Mouse (Mus musculus) spleen, adult 2 months (tissue): ENCODE measurements around the gene Nms. TPM values are rescaled to one million over a fixed set of nuclear protein-coding genes. Genes with fewer than 3 reads are reported as not detected.

Experiments used
- DNase-seq, 2 experiments: peaks; one replicate each; pipeline versions ENCODE4 v3.0.0 to v3.0.0-alpha.2; 2012 to 2021; ENCODE audit warnings: low spot score in 2 of 2, low read depth in 1 of 2
- H3K27ac ChIP-seq: fragments of 200-500 bp; 2 replicates; pipeline ENCODE4 v1.5.1; 2012; ENCODE audit warnings: low read length, inconsistent platforms; ENCODE audit not compliant: insufficient read depth
- H3K27me3 ChIP-seq: fragments of 200-500 bp; 2 replicates; pipeline ENCODE4 v1.6.1; 2012; ENCODE audit warnings: mild to moderate bottlenecking, moderate library complexity, low read length, inconsistent platforms; ENCODE audit not compliant: control insufficient read depth, insufficient read depth
- H3K36me3 ChIP-seq: fragments of 200-500 bp; 2 replicates; pipeline ENCODE4 v1.6.1; 2012; ENCODE audit warnings: mild to moderate bottlenecking, low read length, inconsistent platforms; ENCODE audit not compliant: control insufficient read depth, insufficient read depth
- H3K4me1 ChIP-seq: fragments of 200-500 bp; 2 replicates; pipeline ENCODE4 v1.6.1; 2011; ENCODE audit warnings: inconsistent platforms; ENCODE audit not compliant: control insufficient read depth, insufficient read depth, insufficient read length
- H3K4me3 ChIP-seq: fragments of 200-500 bp; 2 replicates; pipeline ENCODE4 v1.5.1; 2011; ENCODE audit warnings: mild to moderate bottlenecking, inconsistent platforms; ENCODE audit not compliant: insufficient read depth, insufficient read length; ENCODE audit errors: extremely low read depth
- CTCF ChIP-seq: fragments of 200-500 bp; IDR thresholded peaks from 2 replicates; pipeline ENCODE4 v1.5.1; 2011; ENCODE audit warnings: mild to moderate bottlenecking, inconsistent platforms; ENCODE audit not compliant: insufficient read depth, insufficient read length, insufficient replicate concordance; ENCODE audit errors: extremely low read depth
- POLR2A ChIP-seq: fragments of 200-500 bp; IDR thresholded peaks from 2 replicates; pipeline ENCODE4 v1.6.1; 2011; ENCODE audit warnings: low read depth, low read length, inconsistent platforms
- whole genome bisulfite sequencing: fragments of 180-500 bp; shearing (Covaris S2); methylation state at CpG from one replicate; pipeline ENCODE4 v1.1.7; 2018; 5-methylcytosine and 5-hydroxymethylcytosine counted together
- polyA plus RNA-seq: library from polyadenylated mRNA; depleted of rRNA; stranded (reverse); fragments of >200 nt; gene quantifications from 2 replicates; pipeline ENCODE4 v1.2.3, GENCODE M21; 2012; rRNA removed

The Nms gene
- not detected in 2 replicates for polyA plus RNA-seq

- TF ChIP-seq POLR2A = no peak
- TF ChIP-seq CTCF = no peak
- 77% methylated on average over 6 of the region's 6 CpGs for WGBS
Measured at GRCm38 (mm10) chr1:38938849-38939248, at the start of gene Nms. Gene Nms, plus strand, starts transcription at chr1:38939149.

GRCm38 (mm10) chr1:38891444-38891843 is 47.5 kb upstream of the Nms start:
- Histone ChIP-seq H3K27ac (no peak overlapping the region), H3K4me3 (no peak overlapping the region), H3K36me3 (0 out of 2 replicates have a peak, but pooled peaks cover 2% of the 10 kb centered on the region), H3K4me1 (no peaks in the 10 kb centered on the region), H3K27me3 (no peaks in the 10 kb centered on the region)
- DNase-seq = no peak
- TF ChIP-seq CTCF (no peak), POLR2A (no peak)
- 91% methylated on average over 5 of the region's 5 CpGs for WGBS

More at GRCm38 (mm10) chr1:38938849-38939248, at the start of gene Nms:
- H3K4me1 ChIP-seq = no peaks in the 10 kb centered on the region
- no peak within 1 kb of the TSS for H3K4me3 ChIP-seq
- no peak for DNase-seq
- no peaks in the 10 kb centered on the region for H3K27me3 ChIP-seq
- no peak within 1 kb of the TSS for H3K27ac ChIP-seq
- H3K36me3 ChIP-seq = no peaks in the 10 kb centered on the region

GRCm38 (mm10) chr1:38893081-38893480 is 45.9 kb upstream of the Nms start:
- WGBS = 82% methylated on average over 5 of the region's 5 CpGs
- H3K36me3 ChIP-seq = 0 out of 2 replicates have a peak, but pooled peaks cover 2% of the 10 kb centered on the region
- H3K27ac ChIP-seq = no peak overlapping the region
- TF ChIP-seq CTCF = no peak
- no peak for TF ChIP-seq POLR2A
- DNase-seq = no peak
- no peaks in the 10 kb centered on the region for H3K27me3 ChIP-seq
- peaks cover 2% of the 10 kb centered on the region for H3K4me1 ChIP-seq
- H3K4me3 ChIP-seq = no peak overlapping the region

- H3K4me1 ChIP-seq = peaks cover 4% of the 10 kb centered on the region
- H3K27me3 ChIP-seq = no peaks in the 10 kb centered on the region
- no peak for TF ChIP-seq CTCF
- no peak within 1 kb of the TSS for H3K27ac ChIP-seq
- no peaks in the 10 kb centered on the region for H3K36me3 ChIP-seq
- peak; percentile 65 to 85 for DNase-seq
- peak within 1 kb of the TSS; percentile 56 for H3K4me3 ChIP-seq
- WGBS = 2% methylated on average over 66 of the region's 67 CpGs
Measured at GRCm38 (mm10) chr1:38897431-38898248, 41.3 kb upstream of the Nms start, which contains the start of gene Chst10. Gene Chst10, minus strand, starts transcription at chr1:38898161.

GRCm38 (mm10) chr1:38902571-38902970 is 36.4 kb upstream of the Nms start:
- Histone ChIP-seq H3K4me3 (no peak overlapping the region), H3K27ac (peak overlapping the region; percentile 17; the same call in 1 of the 2 replicates), H3K36me3 (no peaks in the 10 kb centered on the region), H3K27me3 (no peaks in the 10 kb centered on the region), H3K4me1 (peaks cover 6% of the 10 kb centered on the region)
- WGBS = 13% methylated on average over 5 of the region's 5 CpGs
- peak; percentile 32 to 86 for DNase-seq
- no peak for TF ChIP-seq CTCF
- no peak for TF ChIP-seq POLR2A

DNA sequence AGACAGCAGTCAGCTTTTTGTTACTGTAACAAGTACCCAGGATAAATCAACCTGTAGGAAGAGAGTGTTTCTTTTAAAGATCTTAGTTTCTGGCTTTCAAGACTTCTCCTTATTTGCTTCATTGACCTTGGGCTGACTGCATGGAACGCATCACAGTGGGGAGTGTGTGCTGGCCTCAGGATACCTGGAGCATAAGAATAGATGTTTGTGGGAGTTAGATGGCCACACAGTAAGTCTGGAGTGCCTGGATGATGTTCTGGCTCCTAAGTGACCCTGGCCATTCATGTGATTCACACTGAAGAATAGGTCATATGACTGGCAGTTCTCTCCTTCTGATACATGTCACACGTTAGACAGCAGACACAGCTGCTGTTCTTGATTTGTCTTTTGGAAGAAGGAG is 35.0 kb upstream of the Nms start:
- Histone ChIP-seq H3K4me3 (no peak overlapping the region), H3K36me3 (no peaks in the 10 kb centered on the region), H3K4me1 (peaks cover 2% of the 10 kb centered on the region; the same call in 1 of the 2 replicates), H3K27ac (no peak overlapping the region), H3K27me3 (no peaks in the 10 kb centered on the region)
- WGBS = 66% methylated on average over 2 of the region's 2 CpGs
- DNase-seq = no peak
- TF ChIP-seq CTCF (no peak), POLR2A (no peak)

DNA sequence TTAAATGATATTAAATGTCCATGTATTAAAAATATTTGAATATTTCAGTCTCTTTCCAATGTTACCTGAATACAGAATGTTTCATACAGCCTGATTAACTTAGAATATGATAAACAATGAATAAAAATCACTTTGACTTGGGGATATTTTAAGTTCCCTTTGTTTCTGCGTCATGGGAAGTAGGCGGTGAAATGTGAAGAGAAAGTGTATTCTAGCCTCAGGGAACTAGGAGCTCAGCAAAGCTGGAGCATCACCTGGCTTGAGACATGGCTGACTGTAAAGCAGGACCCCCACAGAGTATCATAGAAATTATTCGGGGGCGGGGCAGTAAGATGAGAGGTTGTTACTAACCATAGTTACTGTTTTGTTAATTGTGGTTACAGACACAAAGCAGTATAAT is 10.0 kb upstream of the Nms start:
- H3K27me3 ChIP-seq = no peaks in the 10 kb centered on the region
- WGBS = 82% methylated on average over 4 of the region's 4 CpGs
- H3K27ac ChIP-seq = no peak overlapping the region
- no peak for DNase-seq
- H3K4me1 ChIP-seq = no peaks in the 10 kb centered on the region
- no peaks in the 10 kb centered on the region for H3K36me3 ChIP-seq
- no peak for TF ChIP-seq CTCF
- TF ChIP-seq POLR2A = no peak
- H3K4me3 ChIP-seq = no peak overlapping the region
